Mouse (Mus musculus): ENCODE data around the gene Amz2.

- TF ChIP-seq CTCF (conservative IDR thresholded peaks at IDR 0.05; ENCODE audit: low read length): no peak
- TF ChIP-seq POU5F1 (IDR thresholded peaks at IDR 0.05; ENCODE audit: borderline replicate concordance, low read length): no peak
These were observed 13.5 kb downstream of the Amz2 start for GRCm38 (mm10) chr11:109439209-109439608.

All from E14TG2a.4 (cell line).